Mouse (Mus musculus) ES-CJ7 (cell line): Measurements from ENCODE around the gene Col8a2.
A peak's percentile ranks its signal among the peaks of the same experiment; 100 is the strongest.

Experiments
- DNase-seq: peaks from one replicate; pipeline ENCODE4 v3.0.0; 2011; ENCODE audit warnings: low read depth, low spot score

The Col8a2 gene

DNA sequence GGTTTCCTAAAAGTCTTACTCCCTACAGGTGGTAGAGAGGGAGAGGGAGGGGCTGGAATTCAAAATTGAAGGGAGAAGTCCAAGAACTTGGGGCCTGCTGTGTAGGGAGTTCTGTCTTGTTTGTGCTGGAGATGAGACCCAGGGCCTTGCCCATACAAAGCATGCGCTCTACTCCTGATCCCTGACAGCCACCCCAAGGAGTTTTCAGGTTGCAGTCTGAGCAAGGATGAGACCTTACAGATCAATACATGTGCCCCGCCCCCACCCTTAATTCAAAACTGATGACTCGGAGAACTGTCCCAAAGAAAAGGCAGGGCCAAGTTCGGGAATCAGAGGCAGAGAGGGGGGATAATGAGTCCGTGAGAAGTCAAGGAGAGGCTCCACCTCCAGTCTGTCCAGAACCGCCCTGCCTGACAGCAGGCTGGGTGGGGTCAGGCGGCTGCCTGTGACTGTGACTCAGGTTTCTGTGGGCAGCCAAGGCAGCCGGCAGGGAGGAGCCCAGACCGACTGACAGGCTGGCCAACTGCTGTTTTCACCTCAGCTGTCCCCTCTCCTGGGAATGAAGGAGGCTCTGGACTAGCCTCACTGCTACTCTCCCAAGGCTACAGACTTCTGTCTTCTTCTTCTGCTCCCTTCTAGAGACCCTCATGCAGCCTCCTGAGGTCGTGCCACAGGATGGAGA, 25.9 kb upstream of the Col8a2 start:
- DNase-seq = peak; percentile 80

GRCm38 (mm10) chr4:126261266-126261665, 25.3 kb upstream of the Col8a2 start:
- DNase-seq = no peak

DNA sequence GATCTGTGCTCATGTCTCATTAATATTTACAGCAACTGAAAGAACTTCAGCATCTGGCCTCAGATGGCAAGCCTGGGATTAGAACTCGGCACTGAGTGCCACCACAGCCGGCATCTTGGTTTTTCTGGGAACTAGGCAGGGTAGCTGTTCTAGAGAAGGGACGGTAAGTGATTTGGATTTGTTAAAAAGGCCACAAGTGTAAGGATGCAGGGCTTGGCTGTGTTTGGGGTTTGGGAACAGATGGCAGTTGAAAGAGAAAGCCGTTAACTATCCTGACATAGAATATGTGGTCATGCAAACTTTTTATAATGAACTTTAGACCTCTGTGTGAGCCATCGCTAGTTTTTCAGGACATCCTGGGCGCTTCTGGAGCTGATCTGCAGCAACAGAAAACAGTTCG, 24.9 kb upstream of the Col8a2 start:
- no peak for DNase-seq

DNA sequence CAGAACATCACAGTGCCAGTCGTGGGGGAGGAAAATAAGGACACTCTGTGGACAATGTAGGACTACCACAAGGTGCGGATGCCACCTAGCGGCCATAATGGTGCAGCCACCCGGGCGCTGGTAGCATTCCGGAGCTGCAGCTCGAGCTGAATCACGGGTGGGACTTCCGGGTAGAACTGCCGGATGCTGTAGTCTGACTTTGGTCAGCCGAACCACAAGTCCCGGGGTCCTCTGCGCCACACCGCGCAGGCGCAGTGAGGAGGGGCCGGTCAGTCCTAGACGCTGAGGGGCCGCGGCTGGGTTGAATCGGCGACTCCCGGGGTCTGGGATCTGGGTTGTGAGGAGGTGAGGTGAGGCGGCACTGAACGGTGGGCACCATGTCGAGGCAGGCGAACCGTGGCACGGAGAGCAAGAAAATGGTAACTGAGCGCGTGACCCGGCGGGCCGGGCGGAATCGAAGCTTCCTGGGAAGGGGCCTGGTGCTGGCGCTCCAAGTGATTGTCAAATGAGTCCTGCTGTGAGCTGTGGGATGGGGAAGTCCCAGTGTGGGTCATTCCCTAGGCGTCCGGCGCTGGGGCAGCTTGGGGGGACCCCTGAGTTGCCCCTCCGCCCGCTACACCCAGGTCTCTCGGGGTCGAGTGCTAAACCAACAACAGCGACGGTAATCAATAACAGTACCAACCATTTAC, 24.3 kb upstream of the Col8a2 start, which contains the start of gene Trappc3:
Gene Trappc3 (plus strand): TSS at position 207 of the 689 bp plus-strand sequence.
- peak; percentile 98 for DNase-seq

GRCm38 (mm10) chr4:126269292-126269691, 17.3 kb upstream of the Col8a2 start:
- no peak for DNase-seq

DNA sequence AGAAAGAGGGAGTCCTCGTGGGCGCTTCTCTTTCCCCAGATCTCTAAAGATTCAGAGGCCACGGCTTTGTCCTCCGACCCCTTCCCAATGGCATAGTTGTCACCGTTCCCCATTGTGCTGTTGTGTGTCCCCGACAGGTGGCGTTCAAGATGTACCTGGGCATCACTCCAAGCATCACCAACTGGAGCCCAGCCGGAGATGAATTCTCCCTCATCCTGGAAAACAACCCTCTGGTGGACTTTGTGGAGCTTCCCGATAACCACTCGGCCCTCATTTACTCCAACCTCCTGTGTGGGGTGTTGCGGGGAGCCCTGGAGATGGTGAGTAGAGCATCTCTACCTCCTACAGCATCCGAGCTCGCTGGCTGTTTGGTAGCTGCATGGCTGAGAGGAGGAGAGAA, 12.8 kb upstream of the Col8a2 start:
- no peak for DNase-seq

- no peak for DNase-seq
Measured at GRCm38 (mm10) chr4:126275081-126275480, 11.5 kb upstream of the Col8a2 start.

DNA sequence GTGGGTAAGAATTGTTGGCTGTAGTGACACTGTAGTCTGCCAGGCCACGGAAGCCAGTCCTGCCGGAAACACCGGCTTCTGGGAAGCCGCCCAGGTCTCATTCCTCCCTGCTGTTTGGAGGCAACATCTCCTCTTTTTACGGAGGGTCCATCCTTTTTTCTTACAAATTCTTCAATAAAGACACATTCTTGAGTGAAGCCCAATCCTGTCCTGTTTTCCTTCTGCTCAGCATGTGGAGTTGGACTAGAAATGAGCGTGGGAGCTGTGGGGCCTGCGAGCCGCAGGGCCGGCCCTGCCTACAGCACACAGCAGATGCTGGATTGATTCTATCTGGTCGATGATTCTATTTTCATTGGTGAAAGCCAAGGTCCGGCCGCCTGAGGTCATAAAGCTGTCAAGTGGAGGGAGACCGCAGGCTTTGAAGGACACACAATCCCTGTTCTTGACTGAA, 10.9 kb upstream of the Col8a2 start:
- DNase-seq = no peak

DNA sequence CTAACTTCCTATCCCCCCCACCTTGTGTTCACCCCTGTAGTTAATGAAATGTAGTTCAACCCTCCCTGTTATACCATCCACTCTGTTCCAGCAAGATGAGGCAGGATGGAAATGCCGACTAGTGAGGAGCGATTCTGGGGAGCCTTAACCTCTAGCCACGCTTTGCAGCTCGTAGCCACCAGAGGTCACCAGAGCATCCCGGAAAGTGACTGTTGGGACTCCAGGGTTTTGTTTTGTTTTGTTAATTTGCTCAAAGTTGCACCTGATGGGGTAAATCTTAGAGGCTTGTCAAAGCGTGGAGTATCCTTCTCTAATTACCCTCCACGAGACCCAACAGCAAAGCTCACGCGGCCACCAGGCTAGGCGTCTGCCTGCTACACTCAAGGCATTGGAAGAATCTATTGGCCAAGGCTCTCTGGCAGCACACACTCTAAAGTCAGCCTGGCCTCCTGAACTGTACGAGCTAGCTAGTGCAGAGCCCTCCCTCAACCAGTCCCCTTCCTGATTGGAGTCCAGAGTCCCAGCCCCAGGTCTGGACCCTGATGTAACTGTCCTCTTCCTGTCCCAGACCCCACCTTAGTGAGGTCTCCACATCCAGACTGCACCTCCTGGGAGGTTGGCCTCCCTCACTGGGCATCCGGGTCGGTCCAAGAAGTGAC, 8.6 kb upstream of the Col8a2 start:
- peak; percentile 84 for DNase-seq

DNA sequence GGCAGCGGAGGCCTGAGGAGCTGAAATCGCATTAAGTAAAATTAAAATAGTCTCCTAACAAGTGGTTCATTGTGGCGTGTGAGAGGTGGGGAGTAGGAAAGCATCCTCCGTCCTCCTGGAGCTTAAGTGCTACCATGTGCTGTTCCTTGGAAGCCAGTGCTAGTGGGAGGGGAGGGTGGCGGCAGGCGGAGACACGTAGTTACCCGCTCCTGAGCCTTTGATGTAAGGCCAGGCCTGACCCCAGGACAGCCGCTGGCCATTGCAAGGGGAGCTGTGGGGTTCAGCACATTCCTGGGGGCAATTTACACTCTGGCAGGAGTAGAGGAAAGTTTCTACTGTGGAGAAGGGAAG, 8.1 kb upstream of the Col8a2 start:
- DNase-seq = no peak

GRCm38 (mm10) chr4:126278961-126279360, 7.6 kb upstream of the Col8a2 start:
- no peak for DNase-seq

GRCm38 (mm10) chr4:126281706-126282105, 4.9 kb upstream of the Col8a2 start:
- no peak for DNase-seq

GRCm38 (mm10) chr4:126283582-126283981, 3.0 kb upstream of the Col8a2 start:
- DNase-seq = no peak

GRCm38 (mm10) chr4:126287302-126287995, 856 bp downstream of the Col8a2 start:
- no peak for DNase-seq

- no peak for DNase-seq
Measured at GRCm38 (mm10) chr4:126288085-126288666, 1.6 kb downstream of the Col8a2 start.

DNA sequence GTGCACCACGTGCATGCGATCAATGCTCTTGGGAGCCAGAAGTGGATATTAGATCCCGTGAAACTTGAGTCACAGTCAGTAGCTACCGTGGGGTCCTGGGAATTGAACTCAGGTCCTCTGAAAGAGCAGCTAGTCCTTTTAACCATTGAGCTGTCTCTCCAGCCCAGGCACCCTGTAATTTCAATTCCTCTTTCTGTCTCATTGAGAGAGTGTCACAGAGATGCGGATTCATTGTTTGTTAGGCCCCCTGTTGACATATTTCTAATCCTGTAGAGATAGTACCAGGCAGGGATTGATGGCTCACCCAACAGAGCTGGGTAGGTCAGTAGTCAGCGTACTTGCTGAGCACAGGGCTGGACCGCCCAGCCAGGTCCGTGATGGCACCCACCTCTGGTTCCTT, 3.7 kb downstream of the Col8a2 start:
- DNase-seq = no peak

GRCm38 (mm10) chr4:126291196-126291595, 4.6 kb downstream of the Col8a2 start:
- DNase-seq = no peak

- no peak for DNase-seq
Measured at GRCm38 (mm10) chr4:126295152-126295551, 8.6 kb downstream of the Col8a2 start.

DNA sequence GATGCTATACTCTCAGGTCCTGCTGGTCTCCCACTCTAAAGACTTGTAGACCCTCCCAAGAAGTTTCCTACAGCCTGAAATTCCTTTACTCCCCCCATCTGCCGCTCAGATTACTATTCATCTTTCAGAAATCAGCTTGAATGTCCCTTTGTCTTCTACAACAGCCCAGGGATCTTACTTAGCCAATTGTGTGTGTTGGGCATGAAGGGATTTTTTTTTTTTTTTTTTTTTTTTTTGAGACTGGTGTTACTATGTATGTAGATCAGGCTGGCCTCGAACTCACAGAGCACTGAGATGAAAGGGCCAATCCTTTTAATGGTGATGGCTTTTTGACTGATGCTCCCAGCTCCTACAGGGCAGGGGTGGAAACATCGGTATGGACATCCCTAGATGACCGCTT, 9.3 kb downstream of the Col8a2 start:
- no peak for DNase-seq

DNA sequence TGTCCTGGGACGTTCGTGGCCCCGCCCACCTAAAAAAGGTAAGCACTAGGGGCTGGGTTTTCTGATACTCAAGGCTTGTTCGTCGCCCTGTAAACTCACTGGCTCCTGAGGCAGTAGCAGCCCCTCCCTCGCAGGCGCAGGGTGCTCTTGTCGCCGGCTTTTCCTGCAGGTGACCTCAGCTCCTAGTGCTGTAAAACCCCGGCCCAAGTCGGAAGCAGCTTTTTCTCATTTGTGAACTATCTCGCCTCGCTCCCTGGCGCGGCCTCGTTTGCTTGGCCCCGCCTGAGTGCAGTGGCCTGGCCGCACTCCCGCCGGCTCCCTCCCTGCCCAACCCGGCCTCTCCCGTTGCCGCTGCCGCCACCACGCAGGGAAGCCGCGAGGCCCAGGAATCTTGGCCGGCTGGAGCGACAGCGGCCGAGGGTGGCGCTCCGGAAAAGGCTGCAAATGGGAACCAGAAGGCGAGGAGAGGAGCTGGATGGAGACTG, 10.1 kb downstream of the Col8a2 start:
- peak; percentile 67 for DNase-seq

DNA sequence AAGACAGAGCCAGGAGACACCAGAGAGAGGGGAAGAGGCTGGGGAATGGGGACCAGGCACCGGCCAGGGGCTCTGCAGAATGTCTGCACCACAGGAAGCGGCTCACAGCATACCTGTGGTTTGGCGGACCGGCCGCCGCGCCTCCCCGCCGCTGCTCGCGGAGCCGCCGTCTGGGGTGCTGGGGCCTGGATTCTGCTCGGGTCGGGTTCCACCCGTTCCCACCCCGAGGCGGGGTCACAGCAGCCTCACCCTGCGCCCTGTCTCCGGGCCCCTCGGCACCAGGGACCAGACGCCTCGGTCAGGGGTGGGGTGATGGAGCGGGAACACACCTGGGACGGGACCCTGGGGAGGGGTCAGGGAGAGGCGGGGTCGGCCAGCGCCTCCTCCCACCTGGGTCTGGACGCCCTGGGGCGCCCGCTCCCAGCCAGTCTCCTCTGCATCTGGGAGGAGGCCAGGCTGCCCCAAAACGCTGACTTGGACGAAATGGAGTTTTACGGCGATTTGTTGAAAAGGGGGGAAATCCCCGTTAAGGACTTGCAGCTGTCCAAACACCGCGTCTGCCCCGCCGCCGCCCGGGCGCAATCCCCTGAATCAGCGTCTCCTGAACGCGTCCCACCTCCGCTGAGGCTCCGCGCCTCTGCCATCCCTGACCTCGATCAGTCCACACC, 14.5 kb downstream of the Col8a2 start:
- no peak for DNase-seq
